Comparison of ENCODE assay signal across 8 mouse cellular contexts in the genomic region with DNA sequence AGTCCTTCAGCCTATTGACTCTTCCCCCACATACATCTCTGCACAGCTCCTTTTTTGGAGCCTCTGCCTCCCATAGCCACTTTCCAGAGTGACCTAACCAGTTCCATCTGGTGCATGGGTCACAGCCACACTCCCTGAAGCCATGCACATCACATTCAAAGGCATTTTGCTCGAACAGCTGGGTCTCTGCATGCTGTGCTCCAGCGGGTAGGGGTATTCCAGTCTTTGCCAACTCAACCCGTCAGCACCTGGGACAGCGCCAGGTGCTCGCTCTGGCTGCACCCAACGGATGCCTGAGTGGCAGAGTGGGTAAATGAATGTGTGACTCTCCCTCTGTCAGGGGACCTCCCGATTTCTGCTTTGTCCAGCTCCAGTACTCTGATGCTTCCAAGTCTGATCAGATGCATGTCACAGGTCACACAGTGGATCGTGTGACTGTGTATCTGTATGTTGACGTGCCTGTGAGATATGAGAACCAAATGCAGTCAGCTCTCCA.
DNase-seq lines count a peak whose midpoint lies in the region; ATAC-seq and TF ChIP-seq lines count a peak whose summit lies in the region.
"Had no signal": no experiment of that assay in that cellular context is flagged by ENCODE, and none has a peak within 500 bp of the region (broad histone marks: within the 10 kb centered on the region; RNA-seq: fewer than 3 reads in every experiment).

No protein-coding gene starts in this region.

- H3K27me3 ChIP-seq in lung, embryonic 15.5 days = peaks cover 20% of the 10 kb centered on the region

- peak; percentile 65; the same call in 1 of the 2 replicates for ATAC-seq in lung, embryonic 15.5 days (ENCODE audit: borderline replicate concordance, extremely low read depth, low FRiP score, low TSS enrichment)
- peak; percentile 48; the same call in 1 of the 2 replicates for ATAC-seq in granulocyte monocyte progenitor cell, adult 5-6 weeks (replicated peaks; ENCODE audit: poor library complexity, severe bottlenecking)

- TF ChIP-seq CTCF in lung, adult 2 months (IDR thresholded peaks at IDR 0.05; ENCODE audit: insufficient read depth, low read length) = no peak

- H3K4me3 ChIP-seq in lung, embryonic 15.5 days = no peak overlapping the region
- H3K4me3 ChIP-seq in lung, adult 2 months (replicated peaks; ENCODE audit: extremely low read depth, low read depth, low read length) = no peak overlapping the region
- H3K4me3 ChIP-seq: midbrain, embryonic 12.5 days had no signal

- no peak overlapping the region for H3K27ac ChIP-seq in lung, embryonic 15.5 days

- H3K4me1 ChIP-seq in lung, embryonic 15.5 days = peaks cover 19% of the 10 kb centered on the region; the same call in 1 of the 2 replicates
- H3K4me1 ChIP-seq in lung, adult 2 months (ENCODE audit: control insufficient read depth, insufficient read depth, low read length) = no peaks in the 10 kb centered on the region

- no peaks in the 10 kb centered on the region for H3K9me3 ChIP-seq in lung, embryonic 15.5 days
- H3K9me3 ChIP-seq: midbrain, embryonic 12.5 days had no signal

- H3K4me2 ChIP-seq in lung, embryonic 15.5 days = no peak overlapping the region
- H3K4me2 ChIP-seq: midbrain, embryonic 12.5 days had no signal

- no peak overlapping the region for H3K9ac ChIP-seq in lung, embryonic 15.5 days
- H3K9ac ChIP-seq: midbrain, embryonic 12.5 days had no signal

- 4% methylated on average over 9 of the region's 9 CpGs for WGBS in lung, embryonic 15.5 days
- 8% methylated on average over 9 of the region's 9 CpGs for WGBS in lung, adult 2 months

- TF ChIP-seq POLR2A in lung, adult 2 months (IDR thresholded peaks at IDR 0.05; ENCODE audit: borderline replicate concordance, extremely low read depth, low read depth, low read length) = no peak

- DNase-seq in lung, adult 2 months = no peak
- peak; percentile 55 for DNase-seq in cerebellum, postnatal 36 days
- DNase-seq in neural tube, embryonic 10.5 days (ENCODE audit: extremely low spot score, low spot score) = peak; percentile 70
- no peak for DNase-seq in spleen, postnatal 4 days (ENCODE audit: low spot score in 2 of 2)
- no peak for DNase-seq in spleen, adult 18-20 months

- H3K36me3 ChIP-seq in lung, embryonic 15.5 days = no peaks in the 10 kb centered on the region
- H3K36me3 ChIP-seq: midbrain, embryonic 12.5 days had no signal

Comparison
In these comparisons a context has a peak if more than half of its experiments do, and no peak if none do; other contexts are left out.
1. DNase-seq: peak in cerebellum, postnatal 36 days (2 of 2) and neural tube, embryonic 10.5 days (single experiment); none in lung, adult 2 months (single experiment), spleen, postnatal 4 days (0 of 2) and spleen, adult 18-20 months (0 of 2).